Mouse (Mus musculus) E14TG2a.4 (cell line): ENCODE measurements around the gene Fam20b.

Source experiments
- H3K27me3 ChIP-seq: 2 replicates; pipeline ENCODE4 v1.6.1; 2014; ENCODE audit warnings: low read length, control low read depth; ENCODE audit not compliant: insufficient read depth
- H3K36me3 ChIP-seq: 2 replicates; pipeline ENCODE4 v1.6.1; 2014; ENCODE audit warnings: low read length, control low read depth; ENCODE audit not compliant: insufficient read depth
- H3K4me1 ChIP-seq: replicated peaks from 2 replicates; pipeline ENCODE4 v1.6.1; 2014; ENCODE audit warnings: low read depth, low read length, control low read depth
- H3K4me3 ChIP-seq: replicated peaks from 2 replicates; pipeline ENCODE4 v1.5.1; 2014; ENCODE audit warnings: mild to moderate bottlenecking, low read length
- H3K9me3 ChIP-seq: 2 replicates; pipeline ENCODE4 v1.6.1; 2014; ENCODE audit warnings: low read length, control low read depth
- CTCF ChIP-seq: conservative IDR thresholded peaks from 2 replicates; pipeline ENCODE4 v1.5.1; 2014; ENCODE audit warnings: low read length
- NANOG ChIP-seq: IDR thresholded peaks from 2 replicates; pipeline ENCODE4 v1.6.1; 2014; ENCODE audit warnings: borderline replicate concordance, low read length, mixed read lengths
- POU5F1 ChIP-seq: IDR thresholded peaks from 2 replicates; pipeline ENCODE4 v1.6.1; 2014; ENCODE audit warnings: low read length, borderline replicate concordance

Gene Fam20b

GRCm38 (mm10) chr1:156718950-156719805 is at the start of gene Fam20b:
Gene Fam20b (minus strand): TSS chr1:156719086.
- no peaks in the 10 kb centered on the region for H3K9me3 ChIP-seq
- peak within 1 kb of the TSS; percentile 97 for H3K4me3 ChIP-seq
- peaks cover 20% of the 10 kb centered on the region for H3K27me3 ChIP-seq
- H3K36me3 ChIP-seq, result no peaks in the 10 kb centered on the region
- H3K4me1 ChIP-seq, result peaks cover 23% of the 10 kb centered on the region
- TF ChIP-seq POU5F1 (no peak), CTCF (no peak), NANOG (no peak)

GRCm38 (mm10) chr1:156765311-156765710 is 46.4 kb upstream of the Fam20b start:
- no peak for TF ChIP-seq POU5F1
- no peak for TF ChIP-seq CTCF
- no peak for TF ChIP-seq NANOG
- H3K4me3 ChIP-seq, result no peak overlapping the region
- H3K36me3 ChIP-seq, result no peaks in the 10 kb centered on the region
- peaks cover 11% of the 10 kb centered on the region for H3K4me1 ChIP-seq
- H3K27me3 ChIP-seq, result peaks cover 15% of the 10 kb centered on the region
- peaks cover 23% of the 10 kb centered on the region for H3K9me3 ChIP-seq

DNA sequence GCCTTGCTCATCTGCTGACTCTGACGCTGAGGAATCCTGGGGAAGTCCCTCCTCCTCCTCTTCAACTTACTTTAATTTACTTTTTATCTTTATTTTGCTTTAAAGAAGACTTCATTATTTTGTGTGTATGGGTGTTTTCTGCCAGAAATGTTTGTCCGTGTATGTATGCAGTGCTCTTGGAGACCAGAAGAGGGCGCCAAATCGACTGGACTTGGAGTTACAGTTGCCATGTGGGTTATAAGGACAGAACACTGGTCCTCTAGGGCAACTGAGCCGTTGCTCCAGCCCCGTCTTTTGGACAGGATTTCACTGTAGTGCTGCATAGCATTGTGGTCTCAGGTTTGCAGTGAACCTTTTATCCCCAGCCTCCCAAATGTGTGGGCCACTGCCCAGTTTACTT is 45.7 kb upstream of the Fam20b start:
- Histone ChIP-seq H3K4me1 (peaks cover 4% of the 10 kb centered on the region; the same call in 1 of the 2 replicates), H3K4me3 (no peak overlapping the region), H3K9me3 (peaks cover 23% of the 10 kb centered on the region), H3K27me3 (peaks cover 15% of the 10 kb centered on the region), H3K36me3 (no peaks in the 10 kb centered on the region)
- no peak for TF ChIP-seq NANOG
- peak; percentile 86 for TF ChIP-seq CTCF
- TF ChIP-seq POU5F1, result no peak

DNA sequence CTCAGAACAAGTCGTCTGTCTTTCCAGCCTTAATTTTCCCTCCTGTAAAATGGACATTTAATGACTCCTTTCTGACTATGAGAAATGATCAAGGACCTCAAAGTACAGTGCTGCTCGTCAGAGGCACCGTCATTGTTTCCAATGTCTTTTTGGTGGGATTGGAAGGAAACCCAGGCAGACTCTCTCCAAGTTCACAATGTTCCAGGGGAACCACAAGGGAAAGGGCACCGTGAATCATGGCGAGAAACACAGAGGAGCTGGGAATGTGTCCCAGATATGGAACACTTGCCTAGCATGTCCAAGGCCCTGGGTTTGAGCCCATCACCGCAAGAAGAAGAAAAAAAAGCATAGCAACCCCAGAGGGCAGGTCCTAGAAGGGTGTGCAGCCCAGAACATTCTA is 44.4 kb upstream of the Fam20b start:
- Histone ChIP-seq H3K36me3 (no peaks in the 10 kb centered on the region), H3K27me3 (peaks cover 12% of the 10 kb centered on the region), H3K4me3 (no peak overlapping the region), H3K4me1 (0 out of 2 replicates have a peak, but pooled peaks cover 3% of the 10 kb centered on the region), H3K9me3 (peaks cover 23% of the 10 kb centered on the region)
- TF ChIP-seq POU5F1, result no peak
- TF ChIP-seq NANOG, result no peak
- no peak for TF ChIP-seq CTCF

GRCm38 (mm10) chr1:156761430-156761801 is 42.5 kb upstream of the Fam20b start:
- no peak overlapping the region for H3K4me3 ChIP-seq
- peaks cover 3% of the 10 kb centered on the region; the same call in 1 of the 2 replicates for H3K27me3 ChIP-seq
- H3K36me3 ChIP-seq, result no peaks in the 10 kb centered on the region
- TF ChIP-seq POU5F1, result no peak
- TF ChIP-seq NANOG, result no peak
- TF ChIP-seq CTCF, result no peak
- H3K4me1 ChIP-seq, result 0 out of 2 replicates have a peak, but pooled peaks cover 3% of the 10 kb centered on the region
- peaks cover 10% of the 10 kb centered on the region for H3K9me3 ChIP-seq

DNA sequence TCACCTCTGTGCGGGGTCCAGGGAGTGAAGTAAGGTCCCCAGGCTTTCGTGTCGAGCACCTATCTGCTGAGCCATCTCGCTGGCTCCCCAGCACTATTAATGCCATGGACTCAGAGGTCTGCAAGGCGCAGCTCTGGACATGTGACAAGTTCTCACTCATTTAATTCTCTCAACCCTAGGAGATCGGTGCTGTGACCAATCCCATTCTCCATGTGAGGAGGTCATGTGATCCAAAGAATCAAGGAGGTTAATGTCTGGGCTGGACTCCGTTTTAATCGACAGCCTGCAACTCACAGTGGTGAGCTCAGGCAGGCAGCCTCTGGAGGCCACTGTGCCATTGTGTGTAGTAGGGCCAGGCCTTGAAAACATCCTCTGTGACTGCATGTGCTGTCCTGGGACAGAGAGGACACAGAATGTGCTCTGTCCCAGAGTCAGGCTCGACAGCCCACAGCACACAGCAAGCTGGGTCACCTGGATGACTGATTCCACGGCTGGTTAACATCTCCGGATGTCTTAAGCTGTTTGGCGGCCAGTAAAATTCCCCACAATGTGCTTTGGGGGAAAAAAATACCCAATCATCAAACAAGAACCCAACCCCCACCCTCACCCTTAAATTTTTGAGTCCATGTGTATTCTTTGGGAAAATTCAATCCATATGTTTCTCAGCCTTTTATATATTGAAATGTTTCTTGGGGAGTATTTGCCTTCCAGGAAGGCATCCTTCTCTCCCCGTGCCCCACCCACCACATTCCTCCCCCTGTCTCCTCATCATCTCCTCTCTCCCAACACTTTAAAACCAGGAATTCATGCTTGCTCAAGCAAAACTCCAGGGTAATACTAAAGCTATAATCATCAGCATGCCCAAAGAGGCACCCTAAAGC is 41.9 kb upstream of the Fam20b start:
- Histone ChIP-seq H3K9me3 (peaks cover 4% of the 10 kb centered on the region), H3K4me1 (0 out of 2 replicates have a peak, but pooled peaks cover 3% of the 10 kb centered on the region), H3K4me3 (no peak overlapping the region), H3K36me3 (no peaks in the 10 kb centered on the region), H3K27me3 (peaks cover 4% of the 10 kb centered on the region; the same call in 1 of the 2 replicates)
- no peak for TF ChIP-seq POU5F1
- TF ChIP-seq CTCF, result no peak
- no peak for TF ChIP-seq NANOG

DNA sequence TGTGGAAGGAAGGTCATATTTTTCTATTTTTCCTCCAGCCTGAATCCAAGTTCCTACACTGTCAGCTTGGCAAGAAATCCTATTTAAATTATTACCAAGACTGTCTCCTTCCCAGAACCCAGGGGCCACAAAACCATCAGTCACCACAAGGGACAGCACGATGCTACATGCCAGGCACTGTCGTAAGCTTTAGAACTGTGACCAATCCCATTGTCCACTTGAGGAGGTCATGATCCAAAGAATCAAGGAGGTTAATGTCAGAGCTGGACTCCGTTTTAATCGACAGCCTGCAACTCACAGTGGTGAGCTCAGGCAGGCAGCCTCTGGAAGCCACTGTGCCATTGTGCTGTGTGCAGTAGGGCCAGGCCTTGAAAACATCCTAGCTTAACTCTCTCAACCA is 39.4 kb upstream of the Fam20b start:
- H3K9me3 ChIP-seq, result no peaks in the 10 kb centered on the region
- H3K27me3 ChIP-seq, result peaks cover 5% of the 10 kb centered on the region
- H3K36me3 ChIP-seq, result no peaks in the 10 kb centered on the region
- TF ChIP-seq CTCF (no peak), NANOG (no peak), POU5F1 (no peak)
- 0 out of 2 replicates have a peak, but pooled peaks cover 3% of the 10 kb centered on the region for H3K4me1 ChIP-seq
- H3K4me3 ChIP-seq, result no peak overlapping the region

GRCm38 (mm10) chr1:156754608-156755413 is 35.9 kb upstream of the Fam20b start:
- no peak overlapping the region for H3K4me3 ChIP-seq
- peaks cover 8% of the 10 kb centered on the region; the same call in 1 of the 2 replicates for H3K4me1 ChIP-seq
- no peaks in the 10 kb centered on the region for H3K36me3 ChIP-seq
- TF ChIP-seq NANOG (no peak), CTCF (no peak), POU5F1 (no peak)
- no peaks in the 10 kb centered on the region for H3K9me3 ChIP-seq
- peaks cover 3% of the 10 kb centered on the region; the same call in 1 of the 2 replicates for H3K27me3 ChIP-seq
